Mouse (Mus musculus): ENCODE measurements around the gene Marc1. TPM values are rescaled to one million over a fixed set of nuclear protein-coding genes. Genes with fewer than 3 reads are reported as not detected.

The Marc1 gene
- polyA plus RNA-seq (2015; fragmentation: Nextera tagmentation; extraction: Ambion mirVana): 0.83 and 2.0 TPM in 2 replicates

DNA sequence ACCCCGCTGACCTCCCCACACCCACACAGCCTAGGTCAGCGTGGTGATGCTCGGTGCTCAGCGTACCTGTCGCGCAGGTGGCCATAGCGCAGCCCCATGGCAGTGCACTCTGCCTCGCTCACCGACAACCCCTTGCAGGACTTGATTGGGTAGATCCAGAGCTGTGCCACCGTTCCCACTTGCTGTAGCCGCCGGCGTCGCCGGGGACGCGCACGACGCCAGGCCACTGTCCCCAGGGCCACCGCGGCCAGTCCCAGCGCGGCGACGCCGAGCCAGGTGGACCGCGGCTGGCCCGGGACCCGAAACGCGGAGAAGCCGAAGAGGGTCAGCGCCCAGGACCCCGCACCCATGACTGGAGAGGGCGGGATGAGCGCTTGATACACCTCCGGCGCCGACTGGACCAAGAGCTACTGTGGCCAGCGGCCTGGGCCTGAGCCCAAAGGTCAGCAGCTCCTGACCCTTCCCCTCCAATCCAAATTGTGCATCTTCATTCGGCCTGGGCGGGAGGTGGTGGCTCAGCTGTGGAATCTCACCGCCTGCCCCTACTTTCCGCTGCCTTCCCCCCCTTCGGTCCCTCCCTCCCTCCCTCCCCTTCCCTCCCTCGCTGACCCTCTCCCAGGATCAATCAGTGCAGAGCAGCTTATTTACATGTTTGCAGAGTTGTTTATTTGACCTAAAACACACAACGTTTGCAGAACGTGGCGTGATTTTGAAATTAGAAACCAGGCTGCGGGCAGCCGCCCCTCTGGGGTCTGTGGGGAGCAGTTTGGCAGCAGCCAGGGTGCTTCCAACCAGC is at the start of gene Marc1:
Gene Marc1 (minus strand): TSS at position 534 of the 796 bp plus-strand sequence.
- H3K27me3 ChIP-seq (replicated peaks): peaks cover 16% of the 10 kb centered on the region
- H3K4me1 ChIP-seq: peaks cover 8% of the 10 kb centered on the region; the same call in 1 of the 2 replicates
- H3K27ac ChIP-seq: no peak within 1 kb of the TSS
- H3K4me2 ChIP-seq: peak within 1 kb of the TSS; percentile 59
- H3K36me3 ChIP-seq: no peaks in the 10 kb centered on the region; the same call in 1 of the 2 replicates
- H3K9ac ChIP-seq: no peak within 1 kb of the TSS
- no peaks in the 10 kb centered on the region for H3K9me3 ChIP-seq
- peak within 1 kb of the TSS; percentile 25 for H3K4me3 ChIP-seq (replicated peaks)
- 5% methylated on average over 51 of the region's 52 CpGs for WGBS
- ATAC-seq (ENCODE audit: insufficient read depth, low FRiP score, low read depth): no peak; the same call in 1 of the 2 replicates

DNA sequence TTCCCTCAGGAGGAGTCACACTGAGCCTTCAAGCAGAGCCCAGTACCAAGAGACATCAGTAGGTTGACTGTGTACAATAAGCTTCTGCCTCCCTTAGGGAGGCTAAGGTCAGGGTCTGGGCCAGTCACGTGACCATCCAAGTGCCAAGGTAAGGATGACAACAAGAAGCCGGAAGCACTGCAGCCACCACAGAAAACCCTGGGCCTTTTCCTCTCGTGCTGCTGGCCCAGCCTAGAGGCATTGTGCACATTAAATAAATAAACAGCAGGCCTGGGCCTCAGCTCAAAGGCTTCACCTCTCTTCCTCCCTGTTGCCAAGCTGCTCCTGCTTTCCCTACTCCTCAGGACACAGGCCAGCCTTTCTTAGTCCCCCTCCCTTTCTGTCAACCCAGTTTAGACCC is 49.2 kb upstream of the Marc1 start:
- H3K9me3 ChIP-seq: no peaks in the 10 kb centered on the region
- H3K4me3 ChIP-seq (replicated peaks): no peak overlapping the region
- no peaks in the 10 kb centered on the region for H3K4me1 ChIP-seq

DNA sequence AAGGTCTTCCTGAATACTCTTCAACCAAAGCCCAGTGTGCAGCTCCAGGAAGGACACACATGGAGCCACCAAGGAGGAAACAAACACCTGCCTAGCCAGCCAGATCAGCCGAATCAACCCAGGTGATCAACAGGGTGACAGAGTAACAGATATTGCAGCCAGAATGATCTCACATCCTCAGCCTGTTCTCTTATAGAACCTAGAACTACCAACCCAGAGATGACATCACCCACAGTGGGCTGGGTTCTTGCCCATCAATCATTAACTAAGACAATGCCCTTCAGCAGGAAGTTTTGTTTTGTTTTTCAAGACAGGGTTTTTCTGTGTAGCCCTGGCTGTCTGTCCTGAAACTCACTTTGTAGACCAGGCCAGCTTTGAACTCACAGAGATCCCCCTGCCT is 47.1 kb upstream of the Marc1 start:
- Histone ChIP-seq H3K9ac (no peak overlapping the region), H3K4me1 (no peaks in the 10 kb centered on the region), H3K36me3 (no peaks in the 10 kb centered on the region), H3K4me2 (no peak overlapping the region), H3K27ac (no peak overlapping the region), H3K27me3 (replicated peaks) (no peaks in the 10 kb centered on the region), H3K9me3 (no peaks in the 10 kb centered on the region), H3K4me3 (replicated peaks) (no peak overlapping the region)
- ATAC-seq (ENCODE audit: insufficient read depth, low FRiP score, low read depth): no peak
- 79% methylated on average over 1 of the region's 1 CpGs for WGBS

More for the DNA sequence above, 49.2 kb upstream of the Marc1 start:
- Histone ChIP-seq H3K27ac (peak overlapping the region; percentile 13; the same call in 1 of the 2 replicates), H3K36me3 (no peaks in the 10 kb centered on the region), H3K9ac (no peak overlapping the region), H3K4me2 (no peak overlapping the region), H3K27me3 (replicated peaks) (no peaks in the 10 kb centered on the region)
- ATAC-seq (ENCODE audit: insufficient read depth, low FRiP score, low read depth): no peak
- WGBS: 39% methylated on average over 3 of the region's 3 CpGs

DNA sequence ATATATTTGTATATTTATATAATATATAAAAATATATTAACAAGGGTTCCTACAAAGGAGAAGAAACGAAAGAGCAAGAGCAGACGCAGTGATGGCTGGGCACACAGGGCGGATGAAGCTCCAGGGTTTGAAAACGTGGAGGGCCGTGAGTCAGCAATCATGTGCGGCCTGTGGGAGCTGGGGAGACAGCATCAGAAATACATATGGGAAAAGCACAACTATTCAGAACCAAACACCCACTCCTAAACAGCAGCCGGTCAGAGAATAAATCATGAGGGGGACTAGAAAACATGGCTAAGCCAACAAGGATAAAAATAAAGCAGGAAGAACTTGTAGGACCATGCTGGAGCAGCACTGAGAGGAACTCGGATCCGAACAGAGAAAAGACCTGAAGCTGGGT is 46.1 kb upstream of the Marc1 start:
- Histone ChIP-seq H3K27me3 (replicated peaks) (no peaks in the 10 kb centered on the region), H3K4me1 (peaks cover under 1% of the 10 kb centered on the region; the same call in 1 of the 2 replicates), H3K9me3 (no peaks in the 10 kb centered on the region), H3K36me3 (no peaks in the 10 kb centered on the region), H3K9ac (no peak overlapping the region), H3K4me2 (no peak overlapping the region), H3K27ac (no peak overlapping the region), H3K4me3 (replicated peaks) (no peak overlapping the region)
- no peak for ATAC-seq (ENCODE audit: insufficient read depth, low FRiP score, low read depth)
- WGBS: 84% methylated on average over 9 of the region's 9 CpGs

DNA sequence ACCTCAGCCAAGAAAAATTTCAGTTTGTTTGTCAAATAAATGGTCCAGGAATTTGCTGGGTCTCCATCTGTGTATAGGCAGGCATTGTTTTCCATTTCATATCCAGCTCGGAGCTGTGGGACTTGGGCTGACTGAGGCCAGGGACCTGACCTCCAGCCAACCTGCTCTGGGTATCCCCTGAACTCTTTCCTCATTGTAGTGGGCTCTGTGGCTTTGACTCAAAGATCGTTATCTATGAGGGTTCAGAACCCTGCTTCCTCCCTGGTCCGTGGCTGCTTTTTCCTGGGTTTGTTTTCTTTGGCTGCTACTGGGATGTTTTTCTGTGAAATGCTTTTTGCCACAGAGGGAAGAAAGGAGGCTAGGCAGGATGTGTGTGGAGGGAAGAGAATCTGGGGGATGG is 42.8 kb upstream of the Marc1 start:
- Histone ChIP-seq H3K36me3 (no peaks in the 10 kb centered on the region), H3K4me2 (peak overlapping the region; percentile 40; the same call in 1 of the 2 replicates), H3K4me1 (peaks cover 6% of the 10 kb centered on the region; the same call in 1 of the 2 replicates), H3K9me3 (no peaks in the 10 kb centered on the region), H3K27ac (peak overlapping the region; percentile 44; the same call in 1 of the 2 replicates), H3K9ac (no peak overlapping the region), H3K27me3 (replicated peaks) (no peaks in the 10 kb centered on the region), H3K4me3 (replicated peaks) (no peak overlapping the region)
- WGBS: 42% methylated on average over 3 of the region's 3 CpGs
- ATAC-seq (ENCODE audit: insufficient read depth, low FRiP score, low read depth): no peak

DNA sequence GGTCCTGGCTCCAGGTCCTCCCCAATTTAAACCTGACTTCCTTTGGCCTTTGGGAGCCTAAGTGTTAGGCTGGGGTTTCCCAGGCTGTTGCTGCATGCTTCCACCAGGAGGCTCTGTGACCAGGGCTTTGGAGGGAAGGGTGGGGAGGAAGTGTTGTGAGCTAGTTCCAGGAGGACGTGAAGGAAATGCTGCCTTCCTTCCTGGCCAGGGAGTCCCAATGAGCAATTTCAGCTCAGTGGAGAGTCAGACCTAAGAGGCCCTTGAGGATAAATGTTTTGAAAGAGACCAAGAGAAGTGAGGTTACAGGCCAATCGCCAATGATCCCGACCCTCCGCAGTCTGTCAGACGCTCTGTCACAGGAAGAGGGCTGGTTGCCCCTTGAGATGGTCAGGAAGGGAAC is 42.2 kb upstream of the Marc1 start:
- WGBS: 24% methylated on average over 5 of the region's 5 CpGs
- H3K4me1 ChIP-seq: peaks cover 6% of the 10 kb centered on the region; the same call in 1 of the 2 replicates
- no peak overlapping the region for H3K9ac ChIP-seq
- no peaks in the 10 kb centered on the region for H3K9me3 ChIP-seq
- peak overlapping the region; percentile 44 for H3K27ac ChIP-seq
- ATAC-seq (ENCODE audit: insufficient read depth, low FRiP score, low read depth): peak; percentile 34; the same call in 1 of the 2 replicates
- H3K4me3 ChIP-seq (replicated peaks): peak overlapping the region; percentile 12; the same call in 1 of the 2 replicates
- H3K27me3 ChIP-seq (replicated peaks): no peaks in the 10 kb centered on the region
- H3K4me2 ChIP-seq: peak overlapping the region; percentile 40
- H3K36me3 ChIP-seq: no peaks in the 10 kb centered on the region

DNA sequence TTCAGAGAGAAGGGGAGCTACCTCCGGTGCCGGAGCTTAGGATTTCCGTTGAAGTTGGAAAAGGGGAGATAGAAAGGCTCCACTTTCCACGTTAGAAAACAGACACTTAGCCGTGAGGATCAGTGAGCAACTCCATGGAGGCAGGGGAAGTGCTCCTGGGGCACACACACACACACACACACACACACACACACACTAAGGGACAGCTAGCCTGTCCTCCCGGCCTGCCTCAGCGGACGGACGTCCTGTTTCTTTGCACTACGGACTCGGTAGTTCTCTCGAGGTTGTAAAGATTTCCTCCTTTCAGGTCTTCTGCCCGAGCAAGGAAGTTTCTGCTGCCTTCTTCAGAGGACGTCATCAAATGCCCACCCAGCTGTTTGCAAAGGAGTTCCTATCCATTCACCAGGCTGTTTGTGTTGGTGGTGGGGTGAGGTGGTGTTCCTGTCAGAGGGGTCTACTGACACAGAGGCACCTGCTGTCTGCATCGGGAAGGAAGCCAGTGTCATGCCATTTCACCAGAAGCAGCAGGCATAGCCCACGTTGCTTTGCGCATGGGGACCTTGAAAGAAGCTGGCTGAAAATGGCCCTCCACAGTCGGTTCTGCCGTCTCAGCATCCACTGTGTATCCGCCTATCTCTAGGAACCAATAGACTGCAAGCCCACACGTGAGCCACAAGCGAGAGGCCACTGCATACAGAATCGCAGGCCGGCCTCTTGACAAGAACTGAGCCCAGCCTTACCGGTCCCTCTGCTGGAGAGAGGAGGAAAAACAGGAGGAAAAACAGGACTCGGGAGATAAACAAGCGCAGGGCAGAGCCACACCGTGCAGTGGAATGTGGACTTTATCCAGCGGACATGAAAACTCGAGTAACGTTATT is 40.9 kb upstream of the Marc1 start:
- H3K4me1 ChIP-seq: peaks cover 6% of the 10 kb centered on the region; the same call in 1 of the 2 replicates
- H3K4me3 ChIP-seq (replicated peaks): no peak overlapping the region
- H3K9ac ChIP-seq: no peak overlapping the region
- no peaks in the 10 kb centered on the region for H3K9me3 ChIP-seq
- H3K4me2 ChIP-seq: peak overlapping the region; percentile 51
- WGBS: 15% methylated on average over 31 of the region's 31 CpGs
- peak overlapping the region; percentile 48 for H3K27ac ChIP-seq
- no peaks in the 10 kb centered on the region for H3K36me3 ChIP-seq
- peak; percentile 87 for ATAC-seq (ENCODE audit: insufficient read depth, low FRiP score, low read depth)
- H3K27me3 ChIP-seq (replicated peaks): no peaks in the 10 kb centered on the region

DNA sequence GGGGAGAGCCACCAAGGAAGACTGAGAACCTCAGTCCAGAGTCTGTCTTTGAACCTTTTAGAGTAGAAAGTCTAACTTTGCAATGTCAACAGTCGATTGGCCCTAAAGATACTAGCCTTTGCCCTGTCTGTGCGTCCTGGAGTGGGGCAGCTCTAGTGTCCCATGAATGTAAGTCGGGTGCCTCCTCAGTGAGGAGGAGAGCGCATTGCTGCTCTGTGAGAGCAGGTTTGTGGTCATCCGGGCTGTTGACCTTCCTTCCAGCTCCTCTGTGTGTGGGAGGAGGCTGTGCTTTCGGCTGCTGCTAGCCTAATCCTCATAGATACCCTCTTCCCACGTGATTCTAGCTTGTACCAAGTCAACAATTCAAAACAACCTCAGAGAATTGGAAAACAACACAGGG is 40.1 kb upstream of the Marc1 start:
- Histone ChIP-seq H3K27me3 (replicated peaks) (no peaks in the 10 kb centered on the region), H3K27ac (peak overlapping the region; percentile 41), H3K9ac (no peak overlapping the region), H3K36me3 (no peaks in the 10 kb centered on the region), H3K4me3 (replicated peaks) (no peak overlapping the region), H3K9me3 (no peaks in the 10 kb centered on the region), H3K4me2 (no peak overlapping the region), H3K4me1 (peaks cover 6% of the 10 kb centered on the region; the same call in 1 of the 2 replicates)
- no peak for ATAC-seq (ENCODE audit: insufficient read depth, low FRiP score, low read depth)
- WGBS: 43% methylated on average over 7 of the region's 7 CpGs

DNA sequence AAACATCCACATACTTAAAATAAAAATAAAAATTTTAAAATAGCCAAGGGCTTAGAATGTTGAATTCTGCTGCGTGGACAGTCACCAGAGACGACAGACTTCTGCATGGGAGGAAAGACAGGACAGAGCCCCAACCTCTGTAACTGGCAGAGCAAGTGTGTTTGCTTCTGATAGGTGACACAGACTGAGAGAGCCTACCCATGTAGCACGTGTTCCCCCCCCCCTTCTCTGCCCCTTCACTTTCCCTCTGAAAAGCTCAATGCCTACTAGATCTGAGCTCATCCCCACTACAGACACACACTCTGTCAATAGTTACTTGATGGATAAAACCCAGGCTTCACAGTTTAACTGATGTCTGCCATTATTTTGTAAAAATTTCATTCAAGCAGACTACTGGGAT is 35.9 kb upstream of the Marc1 start:
- no peaks in the 10 kb centered on the region for H3K9me3 ChIP-seq
- peaks cover 13% of the 10 kb centered on the region for H3K4me1 ChIP-seq
- H3K36me3 ChIP-seq: no peaks in the 10 kb centered on the region
- H3K27ac ChIP-seq: no peak overlapping the region
- 44% methylated on average over 3 of the region's 3 CpGs for WGBS
- ATAC-seq (ENCODE audit: insufficient read depth, low FRiP score, low read depth): no peak
- H3K27me3 ChIP-seq (replicated peaks): no peaks in the 10 kb centered on the region
- H3K9ac ChIP-seq: no peak overlapping the region
- H3K4me2 ChIP-seq: peak overlapping the region; percentile 95
- H3K4me3 ChIP-seq (replicated peaks): peak overlapping the region; percentile 81; the same call in 1 of the 2 replicates

DNA sequence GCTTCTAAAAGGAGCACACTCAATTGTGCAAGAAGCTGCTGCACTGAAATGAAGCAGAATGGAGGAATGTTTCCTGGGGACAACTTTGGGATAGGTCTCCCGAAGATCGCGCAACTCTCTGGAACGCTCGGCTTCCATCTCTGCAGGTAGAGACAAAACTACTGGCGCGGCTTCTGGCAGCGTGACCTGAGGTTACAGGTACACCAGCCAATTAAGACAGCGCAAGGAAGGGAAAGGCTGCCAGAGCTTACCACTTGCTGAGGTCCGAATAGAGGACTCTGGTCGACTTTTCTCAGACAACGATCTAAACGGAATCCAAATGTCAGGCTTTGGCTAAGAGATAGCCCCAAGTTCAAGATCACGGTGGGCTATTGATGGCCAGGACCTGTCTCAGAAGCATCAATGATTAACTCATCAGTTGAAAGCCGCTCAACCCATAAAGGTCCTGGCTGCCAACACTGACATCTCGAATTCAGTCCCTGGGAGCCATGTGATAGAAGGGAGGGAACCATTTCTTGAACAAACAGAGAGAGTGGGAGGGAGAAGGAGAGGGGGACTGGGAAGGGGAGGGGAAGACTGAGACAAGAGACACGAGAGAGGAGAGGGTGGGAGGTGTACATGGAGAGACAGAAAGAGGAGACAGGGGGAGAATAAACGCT is 35.1 kb upstream of the Marc1 start, which contains the start of gene Marc2:
Gene Marc2 (minus strand): TSS at position 360 of the 659 bp plus-strand sequence.
- Histone ChIP-seq H3K4me2 (peak within 1 kb of the TSS; percentile 95), H3K9me3 (no peaks in the 10 kb centered on the region), H3K27me3 (replicated peaks) (no peaks in the 10 kb centered on the region), H3K9ac (peak within 1 kb of the TSS; percentile 87), H3K27ac (peak within 1 kb of the TSS; percentile 93), H3K4me3 (replicated peaks) (peak within 1 kb of the TSS; percentile 81), H3K4me1 (peaks cover 10% of the 10 kb centered on the region), H3K36me3 (no peaks in the 10 kb centered on the region)
- ATAC-seq (ENCODE audit: insufficient read depth, low FRiP score, low read depth): peak; percentile 1; the same call in 1 of the 2 replicates
- 3% methylated on average over 18 of the region's 18 CpGs for WGBS
